Comparison of ENCODE assay signal across 8 mouse cellular contexts in the genomic region with DNA sequence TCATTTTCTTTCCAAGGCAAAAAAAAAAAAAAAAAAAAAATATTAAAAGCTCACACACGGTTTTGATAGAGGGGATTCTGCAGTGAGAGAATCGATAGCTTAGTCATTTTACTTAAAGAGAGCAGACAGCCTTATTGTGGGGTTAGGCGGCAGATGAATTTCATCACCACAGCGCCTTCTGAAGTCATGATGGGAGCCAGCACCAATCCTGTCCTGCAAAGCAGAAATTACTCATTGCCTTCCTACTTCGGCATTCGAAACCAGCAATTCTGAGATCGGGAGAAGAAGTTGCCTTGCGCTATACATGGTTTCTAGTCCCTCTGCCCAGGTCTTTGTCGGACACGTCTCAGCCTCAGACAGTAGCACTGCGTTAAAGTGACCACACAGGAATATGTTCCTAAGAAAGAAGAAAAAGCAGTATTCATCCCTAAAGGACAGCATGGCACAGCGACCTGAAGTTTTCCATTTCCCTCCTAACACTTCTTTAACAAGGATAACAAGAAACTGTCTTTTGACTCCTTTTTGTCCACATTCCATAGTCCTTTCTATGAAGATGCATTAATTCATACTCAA.
DNase-seq lines count a peak whose midpoint lies in the region; TF ChIP-seq lines count a peak whose summit lies in the region.

No protein-coding gene starts in this region.

- DNase-seq in urinary bladder, postnatal 25 days (ENCODE audit: low spot score), result peak; percentile 6
- no peak for DNase-seq in urinary bladder, postnatal 4 days (ENCODE audit: low spot score in 2 of 2)
- peak; percentile 31 for DNase-seq in heart, postnatal 4 days
- DNase-seq in layer of hippocampus, postnatal 25 days (ENCODE audit: extremely low spot score in 1 of 2, low spot score in 1 of 2), result peak; percentile 14 to 26
- DNase-seq in lung, postnatal 4 days, result peak; percentile 26 to 35
- DNase-seq in skeletal muscle tissue, adult 2 months (ENCODE audit: low read depth, low spot score), result peak; percentile 70
- no peak for DNase-seq in testis, postnatal 14 days (ENCODE audit: low spot score)

- H3K4me1 ChIP-seq in embryonic fibroblast, embryonic 13.5 days (ENCODE audit: control insufficient read depth, insufficient read depth, low read length), result no peaks in the 10 kb centered on the region

- H3K4me3 ChIP-seq in embryonic fibroblast, embryonic 13.5 days (ENCODE audit: insufficient read depth, low read length), result peak overlapping the region; percentile 39

- TF ChIP-seq POLR2A in embryonic fibroblast, embryonic 13.5 days (IDR thresholded peaks at IDR 0.05; ENCODE audit: low read depth, low read length), result no peak

- no peak for TF ChIP-seq CTCF in embryonic fibroblast, embryonic 13.5 days (IDR thresholded peaks at IDR 0.05; ENCODE audit: borderline replicate concordance, insufficient read depth, low read length)

- peak overlapping the region; percentile 55; the same call in 1 of the 2 replicates for H3K27ac ChIP-seq in embryonic fibroblast, embryonic 13.5 days (ENCODE audit: insufficient read depth, low read length)

Comparison
In these comparisons a context has a peak if more than half of its experiments do, and no peak if none do; other contexts are left out.
1. DNase-seq: peak in urinary bladder, postnatal 25 days (single experiment), heart, postnatal 4 days (single experiment), layer of hippocampus, postnatal 25 days (2 of 2), lung, postnatal 4 days (2 of 2) and skeletal muscle tissue, adult 2 months (single experiment); none in urinary bladder, postnatal 4 days (0 of 2) and testis, postnatal 14 days (single experiment).